Mouse (Mus musculus) hindbrain, embryonic 11.5 days (tissue): Measurements from ENCODE around the gene S100a2. TPM values are rescaled to one million over a fixed set of nuclear protein-coding genes. Genes with fewer than 3 reads are reported as not detected.

Source experiments
- ATAC-seq: fragments of 200-750 bp; cut with Nextera tagmentation; 2 replicates; pipeline ENCODE4 v1.8.0; 2017; ENCODE audit warnings: mild to moderate bottlenecking, moderate TSS enrichment, moderate library complexity; ENCODE audit not compliant: low FRiP score
- DNase-seq: peaks from one replicate; pipeline ENCODE4 v3.0.0-alpha.2; 2015; ENCODE audit warnings: low spot score
- H3K27ac ChIP-seq: fragments of 300-500 bp; sonication (generic); 2 replicates; pipeline ENCODE4 v1.5.1; 2014; ENCODE audit warnings: mild to moderate bottlenecking, low read depth, low read length
- H3K27me3 ChIP-seq: fragments of 300-500 bp; sonication (generic); 2 replicates; pipeline ENCODE4 v1.6.1; 2014; ENCODE audit warnings: mild to moderate bottlenecking, low read length, moderate library complexity, mixed read lengths; ENCODE audit not compliant: control insufficient read depth, insufficient read depth
- H3K36me3 ChIP-seq: fragments of 300-500 bp; sonication (generic); 2 replicates; pipeline ENCODE4 v1.6.1; 2014; ENCODE audit warnings: mild to moderate bottlenecking, low read length, moderate library complexity, mixed read lengths; ENCODE audit not compliant: control insufficient read depth, insufficient read depth
- H3K4me1 ChIP-seq: fragments of 300-500 bp; sonication (generic); replicated peaks from 2 replicates; pipeline ENCODE4 v1.6.1; 2014; ENCODE audit warnings: low read length, mixed read lengths; ENCODE audit not compliant: control insufficient read depth, insufficient read depth
- H3K4me2 ChIP-seq: fragments of 300-500 bp; sonication (generic); replicated peaks from 2 replicates; pipeline ENCODE4 v1.6.1; 2014; ENCODE audit warnings: mild to moderate bottlenecking, low read depth, low read length
- H3K4me3 ChIP-seq: fragments of 300-500 bp; sonication (generic); 2 replicates; pipeline ENCODE4 v1.5.1; 2014; ENCODE audit warnings: low read depth, low read length
- H3K9ac ChIP-seq: fragments of 300-500 bp; sonication (generic); 2 replicates; pipeline ENCODE4 v1.6.1; 2014; ENCODE audit warnings: low read depth, low read length
- H3K9me3 ChIP-seq: fragments of 300-500 bp; sonication (generic); 2 replicates; pipeline ENCODE4 v1.6.1; 2016; ENCODE audit warnings: low read length; ENCODE audit not compliant: control insufficient read depth
- WGBS: fragments of 180-500 bp; shearing (Covaris S2); extraction: QIAGEN DNeasy Blood & Tissue Kit; methylation state at CpG from one replicate; pipeline ENCODE4 v1.1.7; 2014; 5-methylcytosine and 5-hydroxymethylcytosine counted together
- polyA plus RNA-seq: library from polyadenylated mRNA; unstranded; fragments of >200 nt; fragmentation: Nextera tagmentation; extraction: Ambion mirVana; gene quantifications from 2 replicates; pipeline ENCODE4 v1.2.1, GENCODE M21; 2014

S100a2 gene
- polyA plus RNA-seq, 1 experiment from 2014 or later: not detected

GRCm38 (mm10) chr3:90576351-90577001 lies 13.6 kb upstream of the S100a2 start:
- Histone ChIP-seq H3K9me3 (no peaks in the 10 kb centered on the region), H3K27me3 (no peaks in the 10 kb centered on the region), H3K4me1 (no peaks in the 10 kb centered on the region), H3K36me3 (no peaks in the 10 kb centered on the region), H3K4me2 (no peak overlapping the region), H3K27ac (no peak overlapping the region), H3K9ac (no peak overlapping the region), H3K4me3 (no peak overlapping the region)
- WGBS: 77% methylated on average over 10 of the region's 10 CpGs
- no peak for DNase-seq
- no peak for ATAC-seq

- ATAC-seq (no peak), DNase-seq (no peak)
- Histone ChIP-seq H3K9ac (no peak overlapping the region), H3K9me3 (no peaks in the 10 kb centered on the region), H3K36me3 (no peaks in the 10 kb centered on the region), H3K27ac (no peak overlapping the region), H3K4me2 (no peak overlapping the region), H3K4me1 (no peaks in the 10 kb centered on the region), H3K4me3 (no peak overlapping the region), H3K27me3 (no peaks in the 10 kb centered on the region)
- WGBS: 80% methylated on average over 7 of the region's 7 CpGs
Observed at GRCm38 (mm10) chr3:90579433-90579832, 10.6 kb upstream of the S100a2 start.

GRCm38 (mm10) chr3:90581141-90581540 lies 8.9 kb upstream of the S100a2 start:
- WGBS: 90% methylated on average over 5 of the region's 5 CpGs
- no peak for DNase-seq
- Histone ChIP-seq H3K27me3 (no peaks in the 10 kb centered on the region), H3K9me3 (no peaks in the 10 kb centered on the region), H3K4me1 (no peaks in the 10 kb centered on the region), H3K4me2 (no peak overlapping the region), H3K36me3 (no peaks in the 10 kb centered on the region), H3K9ac (no peak overlapping the region), H3K27ac (no peak overlapping the region), H3K4me3 (no peak overlapping the region)
- ATAC-seq: no peak

- WGBS: 91% methylated on average over 1 of the region's 1 CpGs
- no peak overlapping the region for H3K4me2 ChIP-seq
- DNase-seq: no peak
- no peaks in the 10 kb centered on the region for H3K36me3 ChIP-seq
- no peak overlapping the region for H3K27ac ChIP-seq
- ATAC-seq: no peak
- no peaks in the 10 kb centered on the region for H3K4me1 ChIP-seq
- H3K4me3 ChIP-seq: no peak overlapping the region
- H3K9ac ChIP-seq: no peak overlapping the region
- no peaks in the 10 kb centered on the region for H3K27me3 ChIP-seq
- no peaks in the 10 kb centered on the region for H3K9me3 ChIP-seq
Observed at GRCm38 (mm10) chr3:90582156-90582555, 7.9 kb upstream of the S100a2 start.

GRCm38 (mm10) chr3:90582556-90582955 lies 7.5 kb upstream of the S100a2 start:
- DNase-seq (no peak), ATAC-seq (no peak)
- H3K9ac ChIP-seq: no peak overlapping the region
- WGBS: 85% methylated on average over 4 of the region's 4 CpGs
- no peaks in the 10 kb centered on the region for H3K9me3 ChIP-seq
- no peaks in the 10 kb centered on the region for H3K36me3 ChIP-seq
- H3K4me2 ChIP-seq: no peak overlapping the region
- H3K27me3 ChIP-seq: no peaks in the 10 kb centered on the region
- H3K27ac ChIP-seq: no peak overlapping the region
- H3K4me1 ChIP-seq: no peaks in the 10 kb centered on the region
- H3K4me3 ChIP-seq: no peak overlapping the region

- H3K27ac ChIP-seq: no peak overlapping the region
- H3K9ac ChIP-seq: no peak overlapping the region
- no peak overlapping the region for H3K4me3 ChIP-seq
- no peaks in the 10 kb centered on the region for H3K27me3 ChIP-seq
- H3K36me3 ChIP-seq: no peaks in the 10 kb centered on the region
- no peak for ATAC-seq
- no peaks in the 10 kb centered on the region for H3K4me1 ChIP-seq
- DNase-seq: no peak
- no peak overlapping the region for H3K4me2 ChIP-seq
- H3K9me3 ChIP-seq: no peaks in the 10 kb centered on the region
- 64% methylated on average over 3 of the region's 3 CpGs for WGBS
Observed at GRCm38 (mm10) chr3:90583893-90584292, 6.2 kb upstream of the S100a2 start.

- no peak overlapping the region for H3K4me3 ChIP-seq
- H3K36me3 ChIP-seq: no peaks in the 10 kb centered on the region
- ATAC-seq (peak; percentile 15; the same call in 1 of the 2 replicates), DNase-seq (peak; percentile 79)
- H3K9ac ChIP-seq: no peak overlapping the region
- no peaks in the 10 kb centered on the region for H3K27me3 ChIP-seq
- H3K27ac ChIP-seq: no peak overlapping the region
- WGBS: 37% methylated on average over 5 of the region's 5 CpGs
- no peaks in the 10 kb centered on the region for H3K9me3 ChIP-seq
- H3K4me2 ChIP-seq: no peak overlapping the region
- no peaks in the 10 kb centered on the region for H3K4me1 ChIP-seq
Observed at GRCm38 (mm10) chr3:90585595-90585994, 4.5 kb upstream of the S100a2 start.

GRCm38 (mm10) chr3:90586016-90586643 lies 3.9 kb upstream of the S100a2 start:
- Histone ChIP-seq H3K9ac (no peak overlapping the region), H3K27ac (no peak overlapping the region), H3K4me1 (no peaks in the 10 kb centered on the region), H3K27me3 (no peaks in the 10 kb centered on the region), H3K4me2 (no peak overlapping the region), H3K4me3 (no peak overlapping the region), H3K36me3 (no peaks in the 10 kb centered on the region), H3K9me3 (no peaks in the 10 kb centered on the region)
- ATAC-seq (no peak), DNase-seq (no peak)
- whole genome bisulfite sequencing: 86% methylated on average over 15 of the region's 15 CpGs

- Histone ChIP-seq H3K9me3 (no peaks in the 10 kb centered on the region), H3K9ac (no peak overlapping the region), H3K4me3 (no peak overlapping the region), H3K4me2 (no peak overlapping the region), H3K27ac (no peak overlapping the region), H3K36me3 (no peaks in the 10 kb centered on the region), H3K4me1 (no peaks in the 10 kb centered on the region), H3K27me3 (no peaks in the 10 kb centered on the region)
- ATAC-seq: no peak
- 75% methylated on average over 10 of the region's 10 CpGs for WGBS
- DNase-seq: no peak
Observed at GRCm38 (mm10) chr3:90586906-90587305, 3.1 kb upstream of the S100a2 start.
